Mouse (Mus musculus): ENCODE measurements around the gene Slc25a35. TPM values are rescaled to one million over a fixed set of nuclear protein-coding genes. Genes with fewer than 3 reads are reported as not detected.
"Not testable (repeated sequence)": the region's sequence is repeated elsewhere in the genome, so short reads cannot be mapped to it uniquely, and the experiment has no call there.

Slc25a35 gene
- polyA plus RNA-seq (2015; fragmentation: Nextera tagmentation; extraction: Ambion mirVana), result 2.9 and 3.3 TPM in 2 replicates

GRCm38 (mm10) chr11:68967337-68968282, at the start of gene Slc25a35:
Gene Slc25a35 (plus strand): TSS chr11:68968131.
- H3K4me2 ChIP-seq (ENCODE audit: low read depth, low read length), result peak within 1 kb of the TSS; percentile 93
- H3K4me1 ChIP-seq (replicated peaks; ENCODE audit: control insufficient read depth, insufficient read depth, low read length), result peaks cover 18% of the 10 kb centered on the region
- ATAC-seq (ENCODE audit: low read depth), result peak; percentile 98
- no peaks in the 10 kb centered on the region for H3K9me3 ChIP-seq (ENCODE audit: control insufficient read depth, low read length)
- peak within 1 kb of the TSS; percentile 50 for H3K4me3 ChIP-seq (ENCODE audit: low read length)
- no peaks in the 10 kb centered on the region for H3K27me3 ChIP-seq (ENCODE audit: control insufficient read depth, insufficient read depth, low read depth, low read length)
- no peaks in the 10 kb centered on the region for H3K36me3 ChIP-seq (ENCODE audit: control insufficient read depth, insufficient read depth, low read length)
- under 1% methylated on average over 50 of the region's 50 CpGs for WGBS
- no peak within 1 kb of the TSS; the same call in 1 of the 2 replicates for H3K27ac ChIP-seq (ENCODE audit: low read length)
- peak within 1 kb of the TSS; percentile 64 for H3K9ac ChIP-seq (ENCODE audit: low read length)

- no peaks in the 10 kb centered on the region for H3K27me3 ChIP-seq (ENCODE audit: control insufficient read depth, insufficient read depth, low read depth, low read length)
- no peak for ATAC-seq (ENCODE audit: low read depth)
- H3K27ac ChIP-seq (ENCODE audit: low read length), result no peak overlapping the region
- no peak overlapping the region for H3K9ac ChIP-seq (ENCODE audit: low read length)
- 46% methylated on average over 3 of the region's 3 CpGs for WGBS
- H3K9me3 ChIP-seq (ENCODE audit: control insufficient read depth, low read length), result no peaks in the 10 kb centered on the region
- H3K36me3 ChIP-seq (ENCODE audit: control insufficient read depth, insufficient read depth, low read length), result no peaks in the 10 kb centered on the region
- H3K4me2 ChIP-seq (ENCODE audit: low read depth, low read length), result no peak overlapping the region
- H3K4me3 ChIP-seq (ENCODE audit: low read length), result no peak overlapping the region
- H3K4me1 ChIP-seq (replicated peaks; ENCODE audit: control insufficient read depth, insufficient read depth, low read length), result no peaks in the 10 kb centered on the region
Observed at GRCm38 (mm10) chr11:68923191-68923590, 44.7 kb upstream of the Slc25a35 start.

- no peak for ATAC-seq (ENCODE audit: low read depth)
- Histone ChIP-seq H3K4me3 (ENCODE audit: low read length) (no peak overlapping the region), H3K4me2 (ENCODE audit: low read depth, low read length) (no peak overlapping the region), H3K9ac (ENCODE audit: low read length) (no peak overlapping the region), H3K27me3 (ENCODE audit: control insufficient read depth, insufficient read depth, low read depth, low read length) (no peaks in the 10 kb centered on the region), H3K27ac (ENCODE audit: low read length) (no peak overlapping the region), H3K9me3 (ENCODE audit: control insufficient read depth, low read length) (no peaks in the 10 kb centered on the region), H3K4me1 (replicated peaks; ENCODE audit: control insufficient read depth, insufficient read depth, low read length) (no peaks in the 10 kb centered on the region), H3K36me3 (ENCODE audit: control insufficient read depth, insufficient read depth, low read length) (no peaks in the 10 kb centered on the region)
- 73% methylated on average over 2 of the region's 2 CpGs for WGBS
Observed at GRCm38 (mm10) chr11:68924749-68925148, 43.2 kb upstream of the Slc25a35 start.

- no peak within 1 kb of the TSS for H3K4me2 ChIP-seq (ENCODE audit: low read depth, low read length)
- no peak within 1 kb of the TSS for H3K27ac ChIP-seq (ENCODE audit: low read length)
- ATAC-seq (ENCODE audit: low read depth), result no peak
- 73% methylated on average over 3 of the region's 3 CpGs for WGBS
- no peaks in the 10 kb centered on the region for H3K9me3 ChIP-seq (ENCODE audit: control insufficient read depth, low read length)
- H3K27me3 ChIP-seq (ENCODE audit: control insufficient read depth, insufficient read depth, low read depth, low read length), result no peaks in the 10 kb centered on the region
- H3K9ac ChIP-seq (ENCODE audit: low read length), result no peak within 1 kb of the TSS
- no peaks in the 10 kb centered on the region for H3K36me3 ChIP-seq (ENCODE audit: control insufficient read depth, insufficient read depth, low read length)
- H3K4me1 ChIP-seq (replicated peaks; ENCODE audit: control insufficient read depth, insufficient read depth, low read length), result no peaks in the 10 kb centered on the region
- H3K4me3 ChIP-seq (ENCODE audit: low read length), result no peak within 1 kb of the TSS
Observed at GRCm38 (mm10) chr11:68926981-68927380, 41.0 kb upstream of the Slc25a35 start, which contains the start of gene Odf4. Gene Odf4 (minus strand): TSS chr11:68927081.

- Histone ChIP-seq H3K4me3 (ENCODE audit: low read length) (no peak overlapping the region), H3K9ac (ENCODE audit: low read length) (no peak overlapping the region), H3K4me1 (replicated peaks; ENCODE audit: control insufficient read depth, insufficient read depth, low read length) (no peaks in the 10 kb centered on the region), H3K9me3 (ENCODE audit: control insufficient read depth, low read length) (no peaks in the 10 kb centered on the region), H3K27ac (ENCODE audit: low read length) (no peak overlapping the region), H3K4me2 (ENCODE audit: low read depth, low read length) (no peak overlapping the region), H3K27me3 (ENCODE audit: control insufficient read depth, insufficient read depth, low read depth, low read length) (no peaks in the 10 kb centered on the region), H3K36me3 (ENCODE audit: control insufficient read depth, insufficient read depth, low read length) (no peaks in the 10 kb centered on the region)
- ATAC-seq (ENCODE audit: low read depth), result 0 out of 2 replicates have a peak, but pooled peaks have one; percentile 45
- 14% methylated on average over 6 of the region's 6 CpGs for WGBS
Observed at GRCm38 (mm10) chr11:68929947-68930346, 38.0 kb upstream of the Slc25a35 start.

GRCm38 (mm10) chr11:68933885-68934507, 33.9 kb upstream of the Slc25a35 start:
- H3K9me3 ChIP-seq (ENCODE audit: control insufficient read depth, low read length), result no peaks in the 10 kb centered on the region
- H3K4me3 ChIP-seq (ENCODE audit: low read length), result no peak overlapping the region
- H3K27me3 ChIP-seq (ENCODE audit: control insufficient read depth, insufficient read depth, low read depth, low read length), result no peaks in the 10 kb centered on the region
- ATAC-seq (ENCODE audit: low read depth), result no peak
- H3K36me3 ChIP-seq (ENCODE audit: control insufficient read depth, insufficient read depth, low read length), result no peaks in the 10 kb centered on the region
- WGBS, result 59% methylated on average over 5 of the region's 5 CpGs
- H3K4me1 ChIP-seq (replicated peaks; ENCODE audit: control insufficient read depth, insufficient read depth, low read length), result no peaks in the 10 kb centered on the region
- H3K4me2 ChIP-seq (ENCODE audit: low read depth, low read length), result no peak overlapping the region
- H3K9ac ChIP-seq (ENCODE audit: low read length), result no peak overlapping the region
- no peak overlapping the region for H3K27ac ChIP-seq (ENCODE audit: low read length)

GRCm38 (mm10) chr11:68936951-68937350, 31.0 kb upstream of the Slc25a35 start:
- not testable (repeated sequence) for H3K9ac ChIP-seq (ENCODE audit: low read length); H3K4me2 ChIP-seq (ENCODE audit: low read depth, low read length); H3K27ac ChIP-seq (ENCODE audit: low read length); H3K9me3 ChIP-seq (ENCODE audit: control insufficient read depth, low read length); H3K36me3 ChIP-seq (ENCODE audit: control insufficient read depth, insufficient read depth, low read length); H3K27me3 ChIP-seq (ENCODE audit: control insufficient read depth, insufficient read depth, low read depth, low read length); H3K4me3 ChIP-seq (ENCODE audit: low read length); ATAC-seq (ENCODE audit: low read depth); H3K4me1 ChIP-seq (replicated peaks; ENCODE audit: control insufficient read depth, insufficient read depth, low read length)
- 82% methylated on average over 4 of the region's 4 CpGs for WGBS

GRCm38 (mm10) chr11:68939451-68940304, 28.3 kb upstream of the Slc25a35 start:
- Histone ChIP-seq H3K9me3 (ENCODE audit: control insufficient read depth, low read length) (no peaks in the 10 kb centered on the region), H3K4me2 (ENCODE audit: low read depth, low read length) (peak overlapping the region; percentile 73), H3K36me3 (ENCODE audit: control insufficient read depth, insufficient read depth, low read length) (0 out of 2 replicates have a peak, but pooled peaks cover 2% of the 10 kb centered on the region), H3K4me1 (replicated peaks; ENCODE audit: control insufficient read depth, insufficient read depth, low read length) (peaks cover 5% of the 10 kb centered on the region; the same call in 1 of the 2 replicates), H3K27ac (ENCODE audit: low read length) (peak overlapping the region; percentile 45), H3K4me3 (ENCODE audit: low read length) (peak overlapping the region; percentile 61), H3K9ac (ENCODE audit: low read length) (peak overlapping the region; percentile 73), H3K27me3 (ENCODE audit: control insufficient read depth, insufficient read depth, low read depth, low read length) (no peaks in the 10 kb centered on the region)
- peak; percentile 100 for ATAC-seq (ENCODE audit: low read depth)
- under 1% methylated on average over 16 of the region's 16 CpGs for WGBS
